Mouse (Mus musculus) embryonic facial prominence, embryonic 12.5 days (tissue): ENCODE results near the gene Trim24. TPM values are rescaled to one million over a fixed set of nuclear protein-coding genes. Genes with fewer than 3 reads are reported as not detected.

Source experiments
- ATAC-seq: fragments of 200-750 bp; cut with Nextera tagmentation; 2 replicates; pipeline ENCODE4 v1.8.0; 2017; ENCODE audit not compliant: insufficient number of reproducible peaks, insufficient read depth, low FRiP score, low TSS enrichment
- H3K27ac ChIP-seq: fragments of 300-500 bp; sonication (generic); 2 replicates; pipeline ENCODE4 v1.5.1; 2016; ENCODE audit warnings: mild to moderate bottlenecking
- H3K27me3 ChIP-seq: fragments of 300-500 bp; sonication (generic); 2 replicates; pipeline ENCODE4 v1.6.1; 2016; ENCODE audit warnings: mild to moderate bottlenecking, moderate library complexity
- H3K36me3 ChIP-seq: fragments of 300-500 bp; sonication (generic); 2 replicates; pipeline ENCODE4 v1.6.1; 2016; ENCODE audit warnings: mild to moderate bottlenecking
- H3K4me1 ChIP-seq: fragments of 300-500 bp; sonication (generic); 2 replicates; pipeline ENCODE4 v1.6.1; 2016
- H3K4me2 ChIP-seq: fragments of 300-500 bp; sonication (generic); replicated peaks from 2 replicates; pipeline ENCODE4 v1.6.1; 2016; ENCODE audit warnings: mild to moderate bottlenecking, moderate library complexity
- H3K4me3 ChIP-seq: fragments of 300-500 bp; sonication (generic); 2 replicates; pipeline ENCODE4 v1.5.1; 2016; ENCODE audit warnings: mild to moderate bottlenecking
- H3K9ac ChIP-seq: fragments of 300-500 bp; sonication (generic); 2 replicates; pipeline ENCODE4 v1.6.1; 2016; ENCODE audit warnings: mild to moderate bottlenecking, moderate library complexity
- H3K9me3 ChIP-seq: fragments of 300-500 bp; sonication (generic); 2 replicates; pipeline ENCODE4 v1.6.1; 2016; ENCODE audit warnings: mild to moderate bottlenecking, moderate library complexity
- WGBS: fragments of 180-500 bp; shearing (Covaris S2); methylation state at CpG from one replicate; pipeline ENCODE4 v1.1.7; 2016; 5-methylcytosine and 5-hydroxymethylcytosine counted together
- polyA plus RNA-seq: library from polyadenylated mRNA; unstranded; fragments of >200 nt; fragmentation: Nextera tagmentation; extraction: Ambion mirVana; gene quantifications from 2 replicates; pipeline ENCODE4 v1.2.1, GENCODE M21; 2016

Trim24 gene
- polyA plus RNA-seq, 1 experiment from 2014 or later = 29.1 TPM

GRCm38 (mm10) chr6:37926751-37927150 lies 56.1 kb downstream of the Trim24 start:
- H3K9me3 ChIP-seq = no peaks in the 10 kb centered on the region
- H3K27ac ChIP-seq = no peak overlapping the region

GRCm38 (mm10) chr6:37936498-37936897 lies 65.9 kb downstream of the Trim24 start:
- Histone ChIP-seq H3K4me3 (no peak overlapping the region), H3K36me3 (peaks cover 27% of the 10 kb centered on the region), H3K9ac (no peak overlapping the region), H3K27ac (no peak overlapping the region), H3K4me2 (no peak overlapping the region), H3K9me3 (no peaks in the 10 kb centered on the region), H3K27me3 (no peaks in the 10 kb centered on the region), H3K4me1 (no peaks in the 10 kb centered on the region)
- ATAC-seq = no peak
- WGBS = 44% methylated on average over 6 of the region's 6 CpGs

More at GRCm38 (mm10) chr6:37926751-37927150, 56.1 kb downstream of the Trim24 start:
- peaks cover 28% of the 10 kb centered on the region for H3K36me3 ChIP-seq
- H3K4me3 ChIP-seq = no peak overlapping the region
- H3K4me1 ChIP-seq = no peaks in the 10 kb centered on the region
- WGBS = 97% methylated on average over 1 of the region's 1 CpGs
- no peaks in the 10 kb centered on the region for H3K27me3 ChIP-seq
- no peak for ATAC-seq
- no peak overlapping the region for H3K9ac ChIP-seq
- no peak overlapping the region for H3K4me2 ChIP-seq

DNA sequence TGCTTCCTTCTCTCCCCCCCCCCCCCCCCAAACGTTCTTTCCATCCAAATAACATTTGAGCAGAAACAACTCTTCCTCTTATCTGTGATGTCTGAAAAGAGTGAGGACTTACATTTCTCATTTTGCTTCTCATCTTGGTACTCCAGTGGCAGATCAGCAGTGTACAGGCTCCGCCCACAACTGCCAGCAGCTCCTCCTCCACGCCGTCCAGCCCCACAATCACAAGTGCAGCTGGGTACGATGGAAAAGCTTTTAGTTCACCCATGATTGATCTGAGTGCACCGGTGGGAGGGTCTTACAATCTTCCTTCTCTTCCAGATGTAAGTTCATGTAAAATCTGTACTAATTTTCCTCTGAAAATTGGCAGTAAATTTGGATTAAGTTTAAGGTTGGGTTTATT lies 80.7 kb downstream of the Trim24 start:
- no peak overlapping the region for H3K4me3 ChIP-seq
- no peaks in the 10 kb centered on the region for H3K9me3 ChIP-seq
- no peaks in the 10 kb centered on the region for H3K4me1 ChIP-seq
- WGBS = 86% methylated on average over 6 of the region's 6 CpGs
- no peak overlapping the region for H3K27ac ChIP-seq
- H3K36me3 ChIP-seq = peaks cover 45% of the 10 kb centered on the region
- ATAC-seq = no peak
- H3K9ac ChIP-seq = no peak overlapping the region
- H3K27me3 ChIP-seq = no peaks in the 10 kb centered on the region
- no peak overlapping the region for H3K4me2 ChIP-seq

DNA sequence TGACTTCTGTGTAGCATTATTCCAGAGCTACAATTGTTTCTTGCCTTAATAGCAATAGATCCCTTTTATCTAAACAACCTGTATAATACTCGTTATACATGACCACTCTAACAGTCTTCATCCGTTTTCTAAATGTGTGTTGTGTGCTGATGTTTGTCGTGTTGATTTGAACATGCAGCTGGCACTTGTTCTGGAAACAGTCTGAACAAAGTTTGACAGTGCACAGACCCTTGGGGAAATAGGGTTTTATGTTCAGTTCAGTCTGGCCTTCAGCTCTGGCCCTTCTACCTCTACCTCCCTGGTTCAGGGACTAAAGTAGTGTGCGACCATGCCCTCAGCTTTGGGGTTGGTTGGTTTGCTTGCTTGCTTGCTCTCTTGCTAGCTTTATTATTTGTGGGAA lies 96.8 kb downstream of the Trim24 start:
- no peak overlapping the region for H3K27ac ChIP-seq
- WGBS = 79% methylated on average over 4 of the region's 4 CpGs
- H3K9me3 ChIP-seq = no peaks in the 10 kb centered on the region
- no peak overlapping the region for H3K4me2 ChIP-seq
- H3K9ac ChIP-seq = no peak overlapping the region
- no peaks in the 10 kb centered on the region for H3K27me3 ChIP-seq
- H3K4me1 ChIP-seq = no peaks in the 10 kb centered on the region
- H3K36me3 ChIP-seq = peaks cover 51% of the 10 kb centered on the region
- ATAC-seq = no peak
- H3K4me3 ChIP-seq = no peak overlapping the region

DNA sequence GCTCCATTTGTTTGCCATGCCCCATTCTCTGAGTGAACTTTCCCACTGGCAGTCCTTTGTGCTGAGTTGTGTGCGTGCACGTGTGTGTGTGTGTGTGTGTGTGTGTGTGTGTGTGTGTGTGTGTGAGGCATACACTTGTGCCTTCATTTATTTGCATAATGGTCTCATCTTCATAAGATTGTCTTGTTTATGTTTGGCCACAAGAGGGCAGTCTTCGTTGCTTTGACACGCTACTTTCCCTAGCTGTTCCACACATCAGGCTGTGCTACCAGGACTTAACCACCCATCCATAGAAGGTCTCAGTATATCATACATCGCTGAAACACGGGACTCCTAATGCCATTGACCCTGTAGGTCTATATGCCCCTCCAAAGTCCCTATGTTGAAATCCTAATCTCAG lies 136.8 kb downstream of the Trim24 start:
- H3K9ac ChIP-seq = no peak overlapping the region
- ATAC-seq = 0 out of 2 replicates have a peak, but pooled peaks have one; percentile 10

GRCm38 (mm10) chr6:38012829-38013228 lies 142.2 kb downstream of the Trim24 start:
- Histone ChIP-seq H3K9me3 (no peaks in the 10 kb centered on the region), H3K4me3 (no peak overlapping the region), H3K4me1 (no peaks in the 10 kb centered on the region; the same call in 1 of the 2 replicates), H3K36me3 (no peaks in the 10 kb centered on the region), H3K9ac (no peak overlapping the region), H3K4me2 (no peak overlapping the region), H3K27ac (no peak overlapping the region), H3K27me3 (no peaks in the 10 kb centered on the region)
- no peak for ATAC-seq
- 88% methylated on average over 2 of the region's 2 CpGs for WGBS

More for the DNA sequence above, 136.8 kb downstream of the Trim24 start:
- H3K4me2 ChIP-seq = no peak overlapping the region
- no peak overlapping the region for H3K4me3 ChIP-seq
- H3K27ac ChIP-seq = no peak overlapping the region
- no peaks in the 10 kb centered on the region for H3K36me3 ChIP-seq
- H3K9me3 ChIP-seq = no peaks in the 10 kb centered on the region
- WGBS = 7% methylated on average over 6 of the region's 6 CpGs
- H3K4me1 ChIP-seq = no peaks in the 10 kb centered on the region; the same call in 1 of the 2 replicates
- H3K27me3 ChIP-seq = no peaks in the 10 kb centered on the region

Other genes with a start within 250 kb of the Trim24 start
- gene Svopl, start 176.2 kb downstream of the Trim24 start, polyA plus RNA-seq = 1.9 TPM in 2 replicates
- gene Tmem213, start 238.4 kb downstream of the Trim24 start, polyA plus RNA-seq = 0.52 TPM in 1 of 2 replicates, not detected in the other